Mouse (Mus musculus): ENCODE measurements around the gene Soga1. TPM values are rescaled to one million over a fixed set of nuclear protein-coding genes. Genes with fewer than 3 reads are reported as not detected.

Soga1 gene
- 3.4 TPM in 2 replicates for polyA plus RNA-seq (2016; fragmentation: Nextera tagmentation; extraction: Ambion mirVana)

GRCm38 (mm10) chr2:157078793-157079700, at the start of gene Soga1:
TSS of gene Soga1 (minus strand) at chr2:157079254.
- Histone ChIP-seq H3K4me3 (peak within 1 kb of the TSS; percentile 61), H3K9ac (peak within 1 kb of the TSS; percentile 70), H3K27ac (peak within 1 kb of the TSS; percentile 70), H3K36me3 (no peaks in the 10 kb centered on the region), H3K9me3 (replicated peaks) (no peaks in the 10 kb centered on the region), H3K4me2 (peak within 1 kb of the TSS; percentile 73), H3K27me3 (replicated peaks) (peaks cover 85% of the 10 kb centered on the region), H3K4me1 (peaks cover 38% of the 10 kb centered on the region)
- ATAC-seq, result peak; percentile 66
- under 1% methylated on average over 109 of the region's 136 CpGs for WGBS (ENCODE audit: insufficient replicate concordance)

- Histone ChIP-seq H3K9ac (no peak overlapping the region), H3K9me3 (replicated peaks) (no peaks in the 10 kb centered on the region), H3K27ac (no peak overlapping the region), H3K4me3 (no peak overlapping the region), H3K4me1 (peaks cover 22% of the 10 kb centered on the region), H3K36me3 (peaks cover 50% of the 10 kb centered on the region), H3K4me2 (no peak overlapping the region), H3K27me3 (replicated peaks) (no peaks in the 10 kb centered on the region)
- WGBS (ENCODE audit: insufficient replicate concordance), result 70% methylated on average over 4 of the region's 4 CpGs
- ATAC-seq, result no peak
Measured at GRCm38 (mm10) chr2:157128072-157128471, 49.0 kb upstream of the Soga1 start.

- no peak overlapping the region for H3K4me2 ChIP-seq
- H3K9ac ChIP-seq, result no peak overlapping the region
- H3K4me3 ChIP-seq, result no peak overlapping the region
- no peak overlapping the region for H3K27ac ChIP-seq
- ATAC-seq, result no peak
- H3K36me3 ChIP-seq, result peaks cover 57% of the 10 kb centered on the region
- H3K4me1 ChIP-seq, result peaks cover 16% of the 10 kb centered on the region
- no peaks in the 10 kb centered on the region for H3K27me3 ChIP-seq (replicated peaks)
- WGBS (ENCODE audit: insufficient replicate concordance), result 79% methylated on average over 3 of the region's 3 CpGs
- no peaks in the 10 kb centered on the region for H3K9me3 ChIP-seq (replicated peaks)
Measured at GRCm38 (mm10) chr2:157127370-157127769, 48.3 kb upstream of the Soga1 start.

GRCm38 (mm10) chr2:157125246-157125645, 46.2 kb upstream of the Soga1 start:
- Histone ChIP-seq H3K4me3 (no peak overlapping the region), H3K9me3 (replicated peaks) (no peaks in the 10 kb centered on the region), H3K36me3 (peaks cover 77% of the 10 kb centered on the region), H3K27ac (no peak overlapping the region), H3K4me1 (peaks cover under 1% of the 10 kb centered on the region; the same call in 1 of the 2 replicates), H3K27me3 (replicated peaks) (no peaks in the 10 kb centered on the region), H3K9ac (no peak overlapping the region), H3K4me2 (no peak overlapping the region)
- 76% methylated on average over 3 of the region's 3 CpGs for WGBS (ENCODE audit: insufficient replicate concordance)
- no peak for ATAC-seq

GRCm38 (mm10) chr2:157121766-157122165, 42.7 kb upstream of the Soga1 start:
- no peak for ATAC-seq
- no peaks in the 10 kb centered on the region for H3K27me3 ChIP-seq (replicated peaks)
- H3K4me3 ChIP-seq, result no peak overlapping the region
- peaks cover 75% of the 10 kb centered on the region for H3K36me3 ChIP-seq
- H3K27ac ChIP-seq, result no peak overlapping the region
- WGBS (ENCODE audit: insufficient replicate concordance), result 80% methylated on average over 8 of the region's 8 CpGs
- no peak overlapping the region for H3K4me2 ChIP-seq
- H3K9ac ChIP-seq, result no peak overlapping the region
- 0 out of 2 replicates have a peak, but pooled peaks cover 3% of the 10 kb centered on the region for H3K4me1 ChIP-seq
- H3K9me3 ChIP-seq (replicated peaks), result no peaks in the 10 kb centered on the region

GRCm38 (mm10) chr2:157119075-157119474, 40.0 kb upstream of the Soga1 start:
- no peak overlapping the region for H3K9ac ChIP-seq
- H3K36me3 ChIP-seq, result peaks cover 75% of the 10 kb centered on the region
- no peaks in the 10 kb centered on the region for H3K9me3 ChIP-seq (replicated peaks)
- WGBS (ENCODE audit: insufficient replicate concordance), result 53% methylated on average over 3 of the region's 3 CpGs
- H3K4me1 ChIP-seq, result 0 out of 2 replicates have a peak, but pooled peaks cover 3% of the 10 kb centered on the region
- no peak overlapping the region for H3K4me2 ChIP-seq
- H3K4me3 ChIP-seq, result no peak overlapping the region
- H3K27ac ChIP-seq, result no peak overlapping the region
- no peaks in the 10 kb centered on the region for H3K27me3 ChIP-seq (replicated peaks)
- no peak for ATAC-seq

- H3K36me3 ChIP-seq, result peaks cover 80% of the 10 kb centered on the region
- no peaks in the 10 kb centered on the region for H3K9me3 ChIP-seq (replicated peaks)
- WGBS (ENCODE audit: insufficient replicate concordance), result 72% methylated on average over 4 of the region's 4 CpGs
- H3K4me1 ChIP-seq, result 0 out of 2 replicates have a peak, but pooled peaks cover 3% of the 10 kb centered on the region
- no peaks in the 10 kb centered on the region for H3K27me3 ChIP-seq (replicated peaks)
- no peak for ATAC-seq
- no peak overlapping the region for H3K4me2 ChIP-seq
- H3K27ac ChIP-seq, result no peak overlapping the region
- H3K9ac ChIP-seq, result no peak overlapping the region
- H3K4me3 ChIP-seq, result no peak overlapping the region
Measured at GRCm38 (mm10) chr2:157118556-157118955, 39.5 kb upstream of the Soga1 start.

- Histone ChIP-seq H3K4me2 (no peak overlapping the region), H3K4me1 (0 out of 2 replicates have a peak, but pooled peaks cover 3% of the 10 kb centered on the region), H3K27me3 (replicated peaks) (no peaks in the 10 kb centered on the region), H3K27ac (no peak overlapping the region), H3K9me3 (replicated peaks) (no peaks in the 10 kb centered on the region), H3K36me3 (peaks cover 79% of the 10 kb centered on the region), H3K9ac (no peak overlapping the region), H3K4me3 (no peak overlapping the region)
- 21% methylated on average over 3 of the region's 3 CpGs for WGBS (ENCODE audit: insufficient replicate concordance)
- ATAC-seq, result no peak
Measured at GRCm38 (mm10) chr2:157116964-157117363, 37.9 kb upstream of the Soga1 start.

- 54% methylated on average over 4 of the region's 4 CpGs for WGBS (ENCODE audit: insufficient replicate concordance)
- H3K4me1 ChIP-seq, result no peaks in the 10 kb centered on the region
- ATAC-seq, result no peak
- H3K27ac ChIP-seq, result no peak overlapping the region
- no peaks in the 10 kb centered on the region for H3K27me3 ChIP-seq (replicated peaks)
- H3K4me2 ChIP-seq, result no peak overlapping the region
- no peaks in the 10 kb centered on the region for H3K9me3 ChIP-seq (replicated peaks)
- H3K4me3 ChIP-seq, result no peak overlapping the region
- H3K9ac ChIP-seq, result no peak overlapping the region
- H3K36me3 ChIP-seq, result peaks cover 82% of the 10 kb centered on the region
Measured at GRCm38 (mm10) chr2:157108236-157108635, 29.2 kb upstream of the Soga1 start.

- 78% methylated on average over 8 of the region's 8 CpGs for WGBS (ENCODE audit: insufficient replicate concordance)
- Histone ChIP-seq H3K9ac (no peak overlapping the region), H3K9me3 (replicated peaks) (no peaks in the 10 kb centered on the region), H3K27me3 (replicated peaks) (no peaks in the 10 kb centered on the region), H3K4me2 (no peak overlapping the region), H3K27ac (no peak overlapping the region), H3K4me3 (no peak overlapping the region), H3K4me1 (no peaks in the 10 kb centered on the region), H3K36me3 (peaks cover 83% of the 10 kb centered on the region)
- ATAC-seq, result no peak
Measured at GRCm38 (mm10) chr2:157104454-157104853, 25.4 kb upstream of the Soga1 start.

GRCm38 (mm10) chr2:157102256-157102655, 23.2 kb upstream of the Soga1 start:
- peaks cover 83% of the 10 kb centered on the region for H3K36me3 ChIP-seq
- H3K9ac ChIP-seq, result no peak overlapping the region
- 66% methylated on average over 2 of the region's 2 CpGs for WGBS (ENCODE audit: insufficient replicate concordance)
- no peaks in the 10 kb centered on the region for H3K9me3 ChIP-seq (replicated peaks)
- no peaks in the 10 kb centered on the region for H3K27me3 ChIP-seq (replicated peaks)
- ATAC-seq, result no peak
- H3K4me1 ChIP-seq, result no peaks in the 10 kb centered on the region
- no peak overlapping the region for H3K4me2 ChIP-seq
- no peak overlapping the region for H3K27ac ChIP-seq
- H3K4me3 ChIP-seq, result no peak overlapping the region

GRCm38 (mm10) chr2:157101650-157102049, 22.6 kb upstream of the Soga1 start:
- H3K36me3 ChIP-seq, result peaks cover 77% of the 10 kb centered on the region
- WGBS (ENCODE audit: insufficient replicate concordance), result 96% methylated on average over 9 of the region's 9 CpGs

More at GRCm38 (mm10) chr2:157101650-157102049, 22.6 kb upstream of the Soga1 start:
- Histone ChIP-seq H3K9me3 (replicated peaks) (no peaks in the 10 kb centered on the region), H3K4me2 (no peak overlapping the region), H3K4me3 (no peak overlapping the region), H3K4me1 (no peaks in the 10 kb centered on the region), H3K27me3 (replicated peaks) (no peaks in the 10 kb centered on the region), H3K9ac (no peak overlapping the region), H3K27ac (no peak overlapping the region)
- no peak for ATAC-seq

Data from liver, embryonic 12.5 days (tissue).